In the genomic region with DNA sequence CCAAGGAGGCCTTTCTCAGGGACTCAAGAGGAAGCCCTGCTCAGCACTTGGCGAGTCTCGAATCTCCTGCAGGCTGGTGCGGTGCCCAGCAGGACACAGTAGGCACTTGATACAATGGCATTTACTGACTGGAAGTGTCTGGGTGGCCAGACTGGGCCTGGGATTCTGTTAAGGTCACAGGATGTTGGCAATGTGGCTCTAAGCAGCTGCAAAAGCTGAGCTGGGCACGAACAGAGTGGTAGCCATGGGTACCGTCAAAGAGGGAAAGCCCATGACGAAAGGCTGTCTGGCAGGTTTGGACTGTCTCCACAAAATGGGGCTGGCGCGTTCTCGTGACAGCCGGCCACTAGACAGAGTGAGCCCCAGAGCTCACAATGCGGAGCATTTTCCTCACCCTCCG, we compare ENCODE assay signal across 8 mouse cellular contexts.
DNase-seq lines count a peak whose midpoint lies in the region; ATAC-seq and TF ChIP-seq lines count a peak whose summit lies in the region.

No protein-coding gene starts in this region.

- H3K4me1 ChIP-seq in heart, adult 2 months (ENCODE audit: control insufficient read depth, insufficient read depth, low read length): no peaks in the 10 kb centered on the region
- peaks cover 32% of the 10 kb centered on the region for H3K4me1 ChIP-seq in neural tube, embryonic 15.5 days

- peak; percentile 86 for ATAC-seq in neural tube, embryonic 15.5 days (ENCODE audit: low FRiP score)

- TF ChIP-seq POLR2A in heart, adult 2 months (IDR thresholded peaks at IDR 0.05; ENCODE audit: insufficient read depth, low read depth, low read length): no peak

- no peaks in the 10 kb centered on the region for H3K9me3 ChIP-seq in neural tube, embryonic 15.5 days (replicated peaks)

- WGBS in heart, adult 2 months: 58% methylated on average over 12 of the region's 12 CpGs
- 54% methylated on average over 12 of the region's 12 CpGs for whole genome bisulfite sequencing in neural tube, embryonic 15.5 days

- H3K4me3 ChIP-seq in heart, adult 2 months: no peak overlapping the region
- no peak overlapping the region for H3K4me3 ChIP-seq in neural tube, embryonic 15.5 days (replicated peaks)

- no peaks in the 10 kb centered on the region for H3K79me2 ChIP-seq in heart, adult 2 months (replicated peaks; ENCODE audit: control insufficient read depth, insufficient read depth, low read length)

- no peaks in the 10 kb centered on the region for H3K27me3 ChIP-seq in heart, adult 2 months (ENCODE audit: control insufficient read depth, insufficient read depth, low read length)
- H3K27me3 ChIP-seq in neural tube, embryonic 15.5 days (replicated peaks): no peaks in the 10 kb centered on the region

- peak; percentile 17; the same call in 1 of the 2 replicates for TF ChIP-seq CTCF in heart, adult 2 months (IDR thresholded peaks at IDR 0.05)

- no peaks in the 10 kb centered on the region for H3K36me3 ChIP-seq in heart, adult 2 months (ENCODE audit: control insufficient read depth, insufficient read depth, low read length)
- H3K36me3 ChIP-seq in neural tube, embryonic 15.5 days: no peaks in the 10 kb centered on the region

- H3K27ac ChIP-seq in heart, adult 2 months: no peak overlapping the region
- H3K27ac ChIP-seq in neural tube, embryonic 15.5 days (replicated peaks): peak overlapping the region; percentile 57

- no peak overlapping the region for H3K4me2 ChIP-seq in neural tube, embryonic 15.5 days

- no peak overlapping the region for H3K9ac ChIP-seq in heart, adult 2 months (ENCODE audit: low read depth, low read length)
- no peak overlapping the region for H3K9ac ChIP-seq in neural tube, embryonic 15.5 days (replicated peaks)

- peak; percentile 17 to 36 for DNase-seq in adrenal gland, adult (ENCODE audit: inconsistent age in 2 of 2, low spot score in 1 of 2)
- DNase-seq in adrenal gland, adult 18-20 months (ENCODE audit: low spot score in 2 of 2): no peak
- peak; percentile 59 to 79 for DNase-seq in cerebellum, postnatal 4 days (ENCODE audit: low spot score in 2 of 2)
- peak; percentile 37 to 70 for DNase-seq in heart, adult 2 months
- DNase-seq in layer of hippocampus, postnatal 10 days (ENCODE audit: low spot score in 2 of 2): peak; percentile 79 to 84
- no peak for DNase-seq in kidney, postnatal 4 days
- DNase-seq in urinary bladder, postnatal 10 days (ENCODE audit: low spot score): no peak

- 0 out of 2 replicates have a peak, but pooled peaks have one; percentile 43 for TF ChIP-seq EP300 in heart, adult 2 months (IDR thresholded peaks at IDR 0.05; ENCODE audit: insufficient read depth, low read depth, low read length)

- intact Hi-C loops in heart, adult 2 months (cut with DNase I): no loop called here

Comparison
In these comparisons a context has a peak if more than half of its experiments do, and no peak if none do; other contexts are left out.
1. DNase-seq: peak in adrenal gland, adult (2 of 2), cerebellum, postnatal 4 days (2 of 2), heart, adult 2 months (2 of 2) and layer of hippocampus, postnatal 10 days (2 of 2); none in adrenal gland, adult 18-20 months (0 of 2), kidney, postnatal 4 days (0 of 2) and urinary bladder, postnatal 10 days (single experiment).